Mouse (Mus musculus) activated CD4-positive, CD25-positive, alpha-beta regulatory T cell, adult 4 months (primary cell): ENCODE data around the gene Lipc. TPM values are rescaled to one million over a fixed set of nuclear protein-coding genes. Genes with fewer than 3 reads are reported as not detected.

Experiments used
- ATAC-seq: one replicate; pipeline ENCODE4 v1.8.0; 2017
- polyA plus RNA-seq, 2 experiments: library from polyadenylated mRNA; unstranded; fragments of 100-300 nt; shearing (Covaris generic); gene quantifications; one replicate each; pipeline ENCODE4 v1.2.1; 2017

Gene Lipc
- polyA plus RNA-seq, 2 experiments from 2014 or later = 0.37 TPM; not detected in 1

GRCm38 (mm10) chr9:70911163-70911562, 40.9 kb downstream of the Lipc start:
- ATAC-seq = no peak

GRCm38 (mm10) chr9:70910351-70910750, 41.7 kb downstream of the Lipc start:
- no peak for ATAC-seq

GRCm38 (mm10) chr9:70902821-70903730, 49.0 kb downstream of the Lipc start:
- no peak for ATAC-seq

GRCm38 (mm10) chr9:70894201-70894600, 57.8 kb downstream of the Lipc start:
- ATAC-seq = no peak

GRCm38 (mm10) chr9:70893526-70893925, 58.5 kb downstream of the Lipc start:
- no peak for ATAC-seq

- no peak for ATAC-seq
Observed at GRCm38 (mm10) chr9:70892627-70893026, 59.4 kb downstream of the Lipc start.

GRCm38 (mm10) chr9:70891431-70892133, 60.4 kb downstream of the Lipc start:
- peak; percentile 87 for ATAC-seq

- ATAC-seq = no peak
Observed at GRCm38 (mm10) chr9:70890736-70891135, 61.3 kb downstream of the Lipc start.

GRCm38 (mm10) chr9:70888969-70889368, 63.1 kb downstream of the Lipc start:
- no peak for ATAC-seq

- ATAC-seq = no peak
Observed at GRCm38 (mm10) chr9:70888556-70888955, 63.5 kb downstream of the Lipc start.

GRCm38 (mm10) chr9:70881982-70882381, 70.0 kb downstream of the Lipc start:
- ATAC-seq = no peak

GRCm38 (mm10) chr9:70878823-70879222, 73.2 kb downstream of the Lipc start:
- ATAC-seq = no peak

- no peak for ATAC-seq
Observed at GRCm38 (mm10) chr9:70878157-70878556, 73.9 kb downstream of the Lipc start.

GRCm38 (mm10) chr9:70875490-70875889, 76.5 kb downstream of the Lipc start:
- no peak for ATAC-seq

GRCm38 (mm10) chr9:70875059-70875458, 77.0 kb downstream of the Lipc start:
- no peak for ATAC-seq

GRCm38 (mm10) chr9:70872675-70873074, 79.4 kb downstream of the Lipc start:
- ATAC-seq = no peak

GRCm38 (mm10) chr9:70870326-70870725, 81.7 kb downstream of the Lipc start:
- ATAC-seq = no peak

- no peak for ATAC-seq
Observed at GRCm38 (mm10) chr9:70869169-70869873, 82.7 kb downstream of the Lipc start.

GRCm38 (mm10) chr9:70867381-70867780, 84.6 kb downstream of the Lipc start:
- no peak for ATAC-seq

- no peak for ATAC-seq
Observed at GRCm38 (mm10) chr9:70864039-70864438, 88.0 kb downstream of the Lipc start.

GRCm38 (mm10) chr9:70863299-70863698, 88.7 kb downstream of the Lipc start:
- ATAC-seq = no peak

GRCm38 (mm10) chr9:70859233-70859632, 92.8 kb downstream of the Lipc start:
- ATAC-seq = no peak

GRCm38 (mm10) chr9:70855868-70856267, 96.2 kb downstream of the Lipc start:
- ATAC-seq = no peak
